Mouse (Mus musculus) liver (tissue): ENCODE data around the gene Sap25.
"Not testable (repeated sequence)": the region's sequence is repeated elsewhere in the genome, so short reads cannot be mapped to it uniquely, and the experiment has no call there.

Experiments used
- DNase-seq: peaks from one replicate; pipeline ENCODE4 v3.0.0-alpha.2; 2020; ENCODE audit warnings: mixed read lengths

The Sap25 gene

GRCm38 (mm10) chr5:137641054-137641453 is at the start of gene Sap25:
Sap25 (plus strand) TSS chr5:137641334.
- peak; percentile 70 for DNase-seq

GRCm38 (mm10) chr5:137595921-137596320 is 45.2 kb upstream of the Sap25 start:
- DNase-seq: no peak

GRCm38 (mm10) chr5:137596601-137597261 is 44.4 kb upstream of the Sap25 start:
- peak; percentile 63 for DNase-seq

GRCm38 (mm10) chr5:137597625-137598024 is 43.5 kb upstream of the Sap25 start:
- DNase-seq: no peak

- no peak for DNase-seq
These were observed 42.9 kb upstream of the Sap25 start for GRCm38 (mm10) chr5:137598100-137598826.

- no peak for DNase-seq
These were observed 41.5 kb upstream of the Sap25 start for GRCm38 (mm10) chr5:137599600-137599999.

GRCm38 (mm10) chr5:137600281-137600618 is 40.9 kb upstream of the Sap25 start:
- no peak for DNase-seq

GRCm38 (mm10) chr5:137600619-137601364 is 40.3 kb upstream of the Sap25 start, which contains the start of gene Mospd3:
Mospd3 (minus strand) TSS chr5:137601058.
- DNase-seq: peak; percentile 98

GRCm38 (mm10) chr5:137601365-137601729 is 39.8 kb upstream of the Sap25 start:
- peak; percentile 57 for DNase-seq

GRCm38 (mm10) chr5:137607860-137608653 is 33.1 kb upstream of the Sap25 start:
- DNase-seq: no peak

- DNase-seq: no peak
These were observed 32.4 kb upstream of the Sap25 start for GRCm38 (mm10) chr5:137608654-137609190.

- DNase-seq: no peak
These were observed 31.8 kb upstream of the Sap25 start for GRCm38 (mm10) chr5:137609292-137609691.

GRCm38 (mm10) chr5:137610056-137610455 is 31.1 kb upstream of the Sap25 start:
- no peak for DNase-seq

- DNase-seq: peak; percentile 62
These were observed 30.4 kb upstream of the Sap25 start for GRCm38 (mm10) chr5:137610548-137611244.

- peak; percentile 53 for DNase-seq
These were observed 29.9 kb upstream of the Sap25 start for GRCm38 (mm10) chr5:137611245-137611602.

- no peak for DNase-seq
These were observed 28.1 kb upstream of the Sap25 start for GRCm38 (mm10) chr5:137613076-137613475.

GRCm38 (mm10) chr5:137613550-137613949 is 27.6 kb upstream of the Sap25 start, which contains the start of gene Pcolce:
Pcolce (minus strand) TSS chr5:137613784.
- no peak for DNase-seq

GRCm38 (mm10) chr5:137614921-137615320 is 26.2 kb upstream of the Sap25 start:
- DNase-seq: not testable (repeated sequence)

- DNase-seq: no peak
These were observed 25.8 kb upstream of the Sap25 start for GRCm38 (mm10) chr5:137615347-137615746.

- no peak for DNase-seq
These were observed 17.1 kb upstream of the Sap25 start for GRCm38 (mm10) chr5:137623937-137624530.

GRCm38 (mm10) chr5:137627991-137628390 is 13.1 kb upstream of the Sap25 start:
- DNase-seq: no peak
